Mouse (Mus musculus): ENCODE data around the gene Olfr466. TPM values are rescaled to one million over a fixed set of nuclear protein-coding genes. Genes with fewer than 3 reads are reported as not detected.

Olfr466 gene
- total RNA-seq (2012; rRNA removed) (not detected in 2 replicates), total RNA-seq (2014; rRNA removed) (not detected in 2 replicates), polyA plus RNA-seq (2012; ENCODE audit: insufficient read length, low read depth) (not detected in 2 replicates)

DNA sequence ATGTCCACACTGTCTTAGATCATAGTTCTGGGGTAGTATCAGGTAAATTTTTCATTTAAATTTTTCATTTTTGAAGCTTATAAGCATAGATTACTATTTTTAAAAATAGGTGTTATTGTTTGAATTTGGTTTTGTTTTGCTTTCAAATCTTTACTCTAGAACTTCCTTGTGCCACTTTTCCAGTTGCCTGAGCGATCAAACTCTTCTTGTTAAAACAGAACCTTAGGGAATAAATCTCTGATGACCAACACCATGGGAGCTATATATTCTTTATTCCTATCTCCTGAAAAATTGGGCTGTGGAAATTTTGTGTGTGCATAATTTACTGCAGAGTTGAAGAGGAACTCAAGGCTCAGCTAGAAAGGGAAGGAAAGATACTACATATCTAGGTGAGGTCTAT is at the start of gene Olfr466:
Olfr466 (plus strand) TSS at position 301 of the 400 bp plus-strand sequence.
- Histone ChIP-seq H3K4me1 (ENCODE audit: control insufficient read depth in 1 of 2, insufficient read depth in 2 of 2) (no peaks in the 10 kb centered on the region), H3K4me3 (replicated peaks in 1 of 3; ENCODE audit: low read depth in 2 of 3, low read length in 2 of 3, poor library complexity in 1 of 3) (no peak within 1 kb of the TSS), H3K27me3 (replicated peaks) (no peaks in the 10 kb centered on the region), H3K9ac (ENCODE audit: insufficient read depth, low read depth) (no peak within 1 kb of the TSS), H3K27ac (ENCODE audit: insufficient read depth, low read depth) (no peak within 1 kb of the TSS), H3K79me2 (replicated peaks; ENCODE audit: control insufficient read depth, extremely low read depth, insufficient read depth, poor library complexity, severe bottlenecking) (no peaks in the 10 kb centered on the region), H3K36me3 (replicated peaks in 1 of 2; ENCODE audit: control insufficient read depth in 1 of 2, insufficient read depth in 1 of 2, low read length in 1 of 2) (no peaks in the 10 kb centered on the region), H3K9me3 (replicated peaks; ENCODE audit: low read length) (no peaks in the 10 kb centered on the region), H3K4me2 (ENCODE audit: insufficient read depth, low read depth, poor library complexity, severe bottlenecking) (no peak within 1 kb of the TSS)
- DNase-seq (ENCODE audit: extremely low read depth): no peak
- dilution Hi-C loops (cut with MboI; ENCODE audit: extremely low pct_ligation_motif_present, extremely low pct_unique_long_range_greater_than_20kb, low sequenced_read_pairs) (no loop called here), in situ Hi-C loops (cut with MboI; ENCODE audit: low pct_ligation_motif_present, low pct_unique_long_range_greater_than_20kb, low sequenced_read_pairs) (no loop called here)
- TF ChIP-seq CTCF (conservative IDR thresholded peaks at IDR 0.05 in 1 of 2, IDR thresholded peaks at IDR 0.05 in 1 of 2; ENCODE audit: low read depth in 2 of 2, low read length in 2 of 2): no peak
- TF ChIP-seq MEF2A (IDR thresholded peaks at IDR 0.05; ENCODE audit: borderline replicate concordance, low read depth, low read length): no peak
- TF ChIP-seq GABPA (IDR thresholded peaks at IDR 0.05; ENCODE audit: insufficient replicate concordance, low read depth, low read length): no peak

- TF ChIP-seq NELFE (IDR thresholded peaks at IDR 0.05; ENCODE audit: low read depth, low read length): no peak
- no peak for TF ChIP-seq CHD2 (IDR thresholded peaks at IDR 0.05; ENCODE audit: low read length)
- Histone ChIP-seq H3K4me2 (ENCODE audit: insufficient read depth, low read depth, poor library complexity, severe bottlenecking) (no peak overlapping the region), H3K27ac (ENCODE audit: insufficient read depth, low read depth) (no peak overlapping the region), H3K4me3 (replicated peaks in 1 of 3; ENCODE audit: low read depth in 2 of 3, low read length in 2 of 3, poor library complexity in 1 of 3) (no peak overlapping the region), H3K9ac (ENCODE audit: insufficient read depth, low read depth) (no peak overlapping the region), H3K27me3 (replicated peaks) (no peaks in the 10 kb centered on the region), H3K36me3 (replicated peaks in 1 of 2; ENCODE audit: control insufficient read depth in 1 of 2, insufficient read depth in 1 of 2, low read length in 1 of 2) (peaks cover 0 to 21% of the 10 kb centered on the region in 2 experiments), H3K4me1 (ENCODE audit: control insufficient read depth in 1 of 2, insufficient read depth in 2 of 2) (peaks cover 0 to 6% of the 10 kb centered on the region in 2 experiments; a peak in 1 of 4 replicates), H3K9me3 (replicated peaks; ENCODE audit: low read length) (peaks cover under 1% of the 10 kb centered on the region), H3K79me2 (replicated peaks; ENCODE audit: control insufficient read depth, extremely low read depth, insufficient read depth, poor library complexity, severe bottlenecking) (peaks cover 8% of the 10 kb centered on the region)
- dilution Hi-C loops (cut with MboI; ENCODE audit: extremely low pct_ligation_motif_present, extremely low pct_unique_long_range_greater_than_20kb, low sequenced_read_pairs): no loop called here
- no peak for DNase-seq (ENCODE audit: extremely low read depth)
- in situ Hi-C loops (cut with MboI; ENCODE audit: low pct_ligation_motif_present, low pct_unique_long_range_greater_than_20kb, low sequenced_read_pairs): no loop called here
These were observed 49.4 kb upstream of the Olfr466 start for GRCm38 (mm10) chr13:65100678-65101077.

DNA sequence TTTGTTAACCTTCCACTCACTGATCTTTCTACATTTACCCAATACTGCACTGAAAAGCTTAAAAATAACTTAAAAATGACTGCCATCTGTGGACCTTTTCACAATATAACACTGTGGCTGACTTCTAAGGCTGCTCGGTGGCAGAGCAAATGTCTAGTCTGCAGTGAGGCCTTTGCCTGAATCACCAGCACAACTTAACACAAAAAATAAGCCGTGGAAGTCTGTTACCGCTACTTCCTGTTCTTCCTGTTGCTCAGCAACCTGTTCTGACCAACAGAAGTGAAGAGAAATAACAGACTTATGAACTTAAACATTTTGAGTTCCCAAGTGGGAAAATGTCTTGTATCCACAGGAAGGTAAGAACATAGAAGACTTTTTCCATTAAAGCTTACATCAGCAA is 48.8 kb upstream of the Olfr466 start:
- H3K36me3 ChIP-seq (replicated peaks in 1 of 2; ENCODE audit: control insufficient read depth in 1 of 2, insufficient read depth in 1 of 2, low read length in 1 of 2): peaks cover 0 to 20% of the 10 kb centered on the region in 2 experiments
- dilution Hi-C loops (cut with MboI; ENCODE audit: extremely low pct_ligation_motif_present, extremely low pct_unique_long_range_greater_than_20kb, low sequenced_read_pairs): no loop called here

More for the DNA sequence above, 48.8 kb upstream of the Olfr466 start:
- in situ Hi-C loops (cut with MboI; ENCODE audit: low pct_ligation_motif_present, low pct_unique_long_range_greater_than_20kb, low sequenced_read_pairs): no loop called here
- peaks cover 4% of the 10 kb centered on the region for H3K9me3 ChIP-seq (replicated peaks; ENCODE audit: low read length)
- DNase-seq (ENCODE audit: extremely low read depth): no peak
- no peaks in the 10 kb centered on the region for H3K27me3 ChIP-seq (replicated peaks)
- no peak overlapping the region for H3K9ac ChIP-seq (ENCODE audit: insufficient read depth, low read depth)
- TF ChIP-seq ZKSCAN1 (IDR thresholded peaks at IDR 0.05; ENCODE audit: borderline replicate concordance, low read depth, low read length) (no peak), POLR2AphosphoS2 (IDR thresholded peaks at IDR 0.05; ENCODE audit: low read depth, low read length) (no peak), E2F4 (IDR thresholded peaks at IDR 0.05; ENCODE audit: insufficient replicate concordance, low read depth, low read length) (no peak)
- H3K4me3 ChIP-seq (replicated peaks in 1 of 3; ENCODE audit: low read depth in 2 of 3, low read length in 2 of 3, poor library complexity in 1 of 3): no peak overlapping the region
- no peak overlapping the region for H3K27ac ChIP-seq (ENCODE audit: insufficient read depth, low read depth)
- H3K4me2 ChIP-seq (ENCODE audit: insufficient read depth, low read depth, poor library complexity, severe bottlenecking): no peak overlapping the region
- peaks cover 12% of the 10 kb centered on the region for H3K79me2 ChIP-seq (replicated peaks; ENCODE audit: control insufficient read depth, extremely low read depth, insufficient read depth, poor library complexity, severe bottlenecking)
- peaks cover 0 to 6% of the 10 kb centered on the region in 2 experiments; a peak in 1 of 4 replicates for H3K4me1 ChIP-seq (ENCODE audit: control insufficient read depth in 1 of 2, insufficient read depth in 2 of 2)
